Mouse (Mus musculus): ENCODE measurements around the gene Fgfr2.

Fgfr2 gene

GRCm38 (mm10) chr7:132972079-132972478, 151.1 kb downstream of the Fgfr2 start:
- DNase-seq (ENCODE audit: extremely low read depth, insufficient read length, low spot score): no peak

- no peak for DNase-seq (ENCODE audit: extremely low read depth, insufficient read length, low spot score)
Measured at GRCm38 (mm10) chr7:132965707-132966106, 157.4 kb downstream of the Fgfr2 start.

- DNase-seq (ENCODE audit: extremely low read depth, insufficient read length, low spot score): no peak
Measured at GRCm38 (mm10) chr7:132964395-132964794, 158.8 kb downstream of the Fgfr2 start.

- no peak for DNase-seq (ENCODE audit: extremely low read depth, insufficient read length, low spot score)
Measured at GRCm38 (mm10) chr7:132950613-132951012, 172.5 kb downstream of the Fgfr2 start.

- DNase-seq (ENCODE audit: extremely low read depth, insufficient read length, low spot score): no peak
Measured at GRCm38 (mm10) chr7:132949968-132950367, 173.2 kb downstream of the Fgfr2 start.

GRCm38 (mm10) chr7:132940569-132940968, 182.6 kb downstream of the Fgfr2 start:
- no peak for DNase-seq (ENCODE audit: extremely low read depth, insufficient read length, low spot score)

GRCm38 (mm10) chr7:132939118-132939517, 184.0 kb downstream of the Fgfr2 start:
- DNase-seq (ENCODE audit: extremely low read depth, insufficient read length, low spot score): no peak

- no peak for DNase-seq (ENCODE audit: extremely low read depth, insufficient read length, low spot score)
Measured at GRCm38 (mm10) chr7:132934743-132935142, 188.4 kb downstream of the Fgfr2 start.

GRCm38 (mm10) chr7:132933331-132933730, 189.8 kb downstream of the Fgfr2 start:
- DNase-seq (ENCODE audit: extremely low read depth, insufficient read length, low spot score): no peak

GRCm38 (mm10) chr7:132931560-132932351, 191.4 kb downstream of the Fgfr2 start:
- peak; percentile 54 for DNase-seq (ENCODE audit: extremely low read depth, insufficient read length, low spot score)

GRCm38 (mm10) chr7:132930850-132931559, 192.1 kb downstream of the Fgfr2 start, which contains the start of gene Zranb1:
Gene Zranb1 (plus strand): TSS chr7:132931142.
- DNase-seq (ENCODE audit: extremely low read depth, insufficient read length, low spot score): peak; percentile 98

GRCm38 (mm10) chr7:132930055-132930454, 193.1 kb downstream of the Fgfr2 start:
- no peak for DNase-seq (ENCODE audit: extremely low read depth, insufficient read length, low spot score)

- no peak for DNase-seq (ENCODE audit: extremely low read depth, insufficient read length, low spot score)
Measured at GRCm38 (mm10) chr7:132927201-132927600, 195.9 kb downstream of the Fgfr2 start.

GRCm38 (mm10) chr7:132925227-132925626, 197.9 kb downstream of the Fgfr2 start:
- no peak for DNase-seq (ENCODE audit: extremely low read depth, insufficient read length, low spot score)

- DNase-seq (ENCODE audit: extremely low read depth, insufficient read length, low spot score): no peak
Measured at GRCm38 (mm10) chr7:132921971-132922370, 201.2 kb downstream of the Fgfr2 start.

- no peak for DNase-seq (ENCODE audit: extremely low read depth, insufficient read length, low spot score)
Measured at GRCm38 (mm10) chr7:132903796-132904195, 219.4 kb downstream of the Fgfr2 start.

- DNase-seq (ENCODE audit: extremely low read depth, insufficient read length, low spot score): no peak
Measured at GRCm38 (mm10) chr7:132900826-132901531, 222.2 kb downstream of the Fgfr2 start.

GRCm38 (mm10) chr7:132898234-132898633, 224.9 kb downstream of the Fgfr2 start:
- no peak for DNase-seq (ENCODE audit: extremely low read depth, insufficient read length, low spot score)

GRCm38 (mm10) chr7:132897258-132897657, 225.9 kb downstream of the Fgfr2 start:
- no peak for DNase-seq (ENCODE audit: extremely low read depth, insufficient read length, low spot score)

- no peak for DNase-seq (ENCODE audit: extremely low read depth, insufficient read length, low spot score)
Measured at GRCm38 (mm10) chr7:132896206-132896815, 226.8 kb downstream of the Fgfr2 start.
